Mouse (Mus musculus): ENCODE measurements around the gene Grm6. TPM values are rescaled to one million over a fixed set of nuclear protein-coding genes. Genes with fewer than 3 reads are reported as not detected.

Grm6 gene
- polyA plus RNA-seq, 1 experiment: 0.53 TPM

- Histone ChIP-seq H3K4me3 (ENCODE audit: low read depth, low read length) (no peak overlapping the region), H3K36me3 (ENCODE audit: control insufficient read depth, insufficient read depth, low read length) (no peaks in the 10 kb centered on the region), H3K27me3 (ENCODE audit: control insufficient read depth, insufficient read depth, low read length) (peaks cover 16% of the 10 kb centered on the region), H3K27ac (ENCODE audit: insufficient read depth, low read depth, low read length) (no peak overlapping the region), H3K4me1 (ENCODE audit: control insufficient read depth, insufficient read depth, insufficient read length, low read length) (no peaks in the 10 kb centered on the region; the same call in 1 of the 2 replicates)
- WGBS: 88% methylated on average over 3 of the region's 3 CpGs
- TF ChIP-seq POLR2A (IDR thresholded peaks at IDR 0.05; ENCODE audit: low read depth, low read length): no peak
- no peak for TF ChIP-seq CTCF (IDR thresholded peaks at IDR 0.05; ENCODE audit: extremely low read depth, insufficient read length, insufficient replicate concordance, low read depth, low read length)
These were observed 4.5 kb upstream of the Grm6 start for GRCm38 (mm10) chr11:50845951-50846350.

GRCm38 (mm10) chr11:50847047-50847446, 3.4 kb upstream of the Grm6 start:
- Histone ChIP-seq H3K27me3 (ENCODE audit: control insufficient read depth, insufficient read depth, low read length) (peaks cover 20% of the 10 kb centered on the region), H3K36me3 (ENCODE audit: control insufficient read depth, insufficient read depth, low read length) (no peaks in the 10 kb centered on the region), H3K4me3 (ENCODE audit: low read depth, low read length) (no peak overlapping the region), H3K4me1 (ENCODE audit: control insufficient read depth, insufficient read depth, insufficient read length, low read length) (no peaks in the 10 kb centered on the region; the same call in 1 of the 2 replicates), H3K27ac (ENCODE audit: insufficient read depth, low read depth, low read length) (no peak overlapping the region)
- WGBS: 70% methylated on average over 5 of the region's 5 CpGs
- TF ChIP-seq POLR2A (IDR thresholded peaks at IDR 0.05; ENCODE audit: low read depth, low read length): no peak
- peak; percentile 24; the same call in 1 of the 2 replicates for TF ChIP-seq CTCF (IDR thresholded peaks at IDR 0.05; ENCODE audit: extremely low read depth, insufficient read length, insufficient replicate concordance, low read depth, low read length)

GRCm38 (mm10) chr11:50848520-50849137, 1.9 kb upstream of the Grm6 start:
- TF ChIP-seq CTCF (IDR thresholded peaks at IDR 0.05; ENCODE audit: extremely low read depth, insufficient read length, insufficient replicate concordance, low read depth, low read length): no peak
- TF ChIP-seq POLR2A (IDR thresholded peaks at IDR 0.05; ENCODE audit: low read depth, low read length): no peak
- WGBS: 27% methylated on average over 3 of the region's 3 CpGs
- H3K4me3 ChIP-seq (ENCODE audit: low read depth, low read length): no peak overlapping the region
- H3K4me1 ChIP-seq (ENCODE audit: control insufficient read depth, insufficient read depth, insufficient read length, low read length): no peaks in the 10 kb centered on the region; the same call in 1 of the 2 replicates
- no peak overlapping the region for H3K27ac ChIP-seq (ENCODE audit: insufficient read depth, low read depth, low read length)
- H3K27me3 ChIP-seq (ENCODE audit: control insufficient read depth, insufficient read depth, low read length): peaks cover 27% of the 10 kb centered on the region
- no peaks in the 10 kb centered on the region for H3K36me3 ChIP-seq (ENCODE audit: control insufficient read depth, insufficient read depth, low read length)

- no peak for TF ChIP-seq CTCF (IDR thresholded peaks at IDR 0.05; ENCODE audit: extremely low read depth, insufficient read length, insufficient replicate concordance, low read depth, low read length)
- no peak for TF ChIP-seq POLR2A (IDR thresholded peaks at IDR 0.05; ENCODE audit: low read depth, low read length)
- peaks cover 27% of the 10 kb centered on the region for H3K27me3 ChIP-seq (ENCODE audit: control insufficient read depth, insufficient read depth, low read length)
- H3K36me3 ChIP-seq (ENCODE audit: control insufficient read depth, insufficient read depth, low read length): no peaks in the 10 kb centered on the region
- no peaks in the 10 kb centered on the region; the same call in 1 of the 2 replicates for H3K4me1 ChIP-seq (ENCODE audit: control insufficient read depth, insufficient read depth, insufficient read length, low read length)
- no peak overlapping the region for H3K4me3 ChIP-seq (ENCODE audit: low read depth, low read length)
- H3K27ac ChIP-seq (ENCODE audit: insufficient read depth, low read depth, low read length): no peak overlapping the region
- 2% methylated on average over 10 of the region's 10 CpGs for WGBS
These were observed 1.2 kb upstream of the Grm6 start for GRCm38 (mm10) chr11:50849310-50849709.

GRCm38 (mm10) chr11:50850989-50851601, 610 bp downstream of the Grm6 start:
- Histone ChIP-seq H3K36me3 (ENCODE audit: control insufficient read depth, insufficient read depth, low read length) (no peaks in the 10 kb centered on the region), H3K27ac (ENCODE audit: insufficient read depth, low read depth, low read length) (no peak overlapping the region), H3K27me3 (ENCODE audit: control insufficient read depth, insufficient read depth, low read length) (peaks cover 27% of the 10 kb centered on the region), H3K4me3 (ENCODE audit: low read depth, low read length) (peak overlapping the region; percentile 17), H3K4me1 (ENCODE audit: control insufficient read depth, insufficient read depth, insufficient read length, low read length) (no peaks in the 10 kb centered on the region; the same call in 1 of the 2 replicates)
- under 1% methylated on average over 72 of the region's 72 CpGs for WGBS
- no peak for TF ChIP-seq CTCF (IDR thresholded peaks at IDR 0.05; ENCODE audit: extremely low read depth, insufficient read length, insufficient replicate concordance, low read depth, low read length)
- no peak for TF ChIP-seq POLR2A (IDR thresholded peaks at IDR 0.05; ENCODE audit: low read depth, low read length)

GRCm38 (mm10) chr11:50878641-50879040, 28.2 kb downstream of the Grm6 start:
- no peak overlapping the region for H3K4me3 ChIP-seq (ENCODE audit: low read depth, low read length)
- no peaks in the 10 kb centered on the region for H3K36me3 ChIP-seq (ENCODE audit: control insufficient read depth, insufficient read depth, low read length)
- H3K4me1 ChIP-seq (ENCODE audit: control insufficient read depth, insufficient read depth, insufficient read length, low read length): no peaks in the 10 kb centered on the region
- no peaks in the 10 kb centered on the region for H3K27me3 ChIP-seq (ENCODE audit: control insufficient read depth, insufficient read depth, low read length)
- 73% methylated on average over 3 of the region's 3 CpGs for WGBS
- no peak for TF ChIP-seq CTCF (IDR thresholded peaks at IDR 0.05; ENCODE audit: extremely low read depth, insufficient read length, insufficient replicate concordance, low read depth, low read length)
- no peak for TF ChIP-seq POLR2A (IDR thresholded peaks at IDR 0.05; ENCODE audit: low read depth, low read length)
- H3K27ac ChIP-seq (ENCODE audit: insufficient read depth, low read depth, low read length): no peak overlapping the region

GRCm38 (mm10) chr11:50883756-50884155, 33.3 kb downstream of the Grm6 start:
- Histone ChIP-seq H3K27ac (ENCODE audit: insufficient read depth, low read depth, low read length) (no peak overlapping the region), H3K4me3 (ENCODE audit: low read depth, low read length) (no peak overlapping the region), H3K4me1 (ENCODE audit: control insufficient read depth, insufficient read depth, insufficient read length, low read length) (peaks cover 2% of the 10 kb centered on the region; the same call in 1 of the 2 replicates), H3K27me3 (ENCODE audit: control insufficient read depth, insufficient read depth, low read length) (no peaks in the 10 kb centered on the region), H3K36me3 (ENCODE audit: control insufficient read depth, insufficient read depth, low read length) (no peaks in the 10 kb centered on the region)
- TF ChIP-seq POLR2A (IDR thresholded peaks at IDR 0.05; ENCODE audit: low read depth, low read length) (no peak), CTCF (IDR thresholded peaks at IDR 0.05; ENCODE audit: extremely low read depth, insufficient read length, insufficient replicate concordance, low read depth, low read length) (no peak)
- 72% methylated on average over 3 of the region's 3 CpGs for WGBS

Data from small intestine, adult 2 months (tissue).